Mouse (Mus musculus) forebrain, embryonic 10.5 days (tissue): ENCODE measurements around the gene Pde4b. TPM values are rescaled to one million over a fixed set of nuclear protein-coding genes. Genes with fewer than 3 reads are reported as not detected.
A peak's percentile ranks its signal among the peaks of the same experiment; 100 is the strongest.

Experiments
- DNase-seq: peaks from one replicate; pipeline ENCODE4 v3.0.0-alpha.2; 2017; ENCODE audit warnings: low spot score; ENCODE audit errors: extremely low spot score
- H3K27ac ChIP-seq: fragments of 300-500 bp; sonication (generic); 2 replicates; pipeline ENCODE4 v1.5.1; 2016; ENCODE audit warnings: mild to moderate bottlenecking
- H3K27me3 ChIP-seq: fragments of 300-500 bp; sonication (generic); 2 replicates; pipeline ENCODE4 v1.6.1; 2016; ENCODE audit warnings: mild to moderate bottlenecking; ENCODE audit not compliant: poor library complexity, severe bottlenecking
- H3K36me3 ChIP-seq: fragments of 300-500 bp; sonication (generic); replicated peaks from 2 replicates; pipeline ENCODE4 v1.6.1; 2016; ENCODE audit warnings: mild to moderate bottlenecking, moderate library complexity
- H3K4me1 ChIP-seq: fragments of 300-500 bp; sonication (generic); 2 replicates; pipeline ENCODE4 v1.6.1; 2016
- H3K4me3 ChIP-seq: fragments of 300-500 bp; sonication (generic); 2 replicates; pipeline ENCODE4 v1.5.1; 2016; ENCODE audit warnings: mild to moderate bottlenecking, moderate library complexity
- H3K9me3 ChIP-seq: fragments of 300-500 bp; sonication (generic); 2 replicates; pipeline ENCODE4 v1.6.1; 2016; ENCODE audit warnings: mild to moderate bottlenecking, moderate library complexity
- WGBS: fragments of 180-500 bp; shearing (Covaris S2); methylation state at CpG from one replicate; pipeline ENCODE4 v1.1.7; 2016; 5-methylcytosine and 5-hydroxymethylcytosine counted together
- polyA plus RNA-seq: library from polyadenylated mRNA; unstranded; fragments of >200 nt; fragmentation: Nextera tagmentation; extraction: Ambion mirVana; gene quantifications from 2 replicates; pipeline ENCODE4 v1.2.1, GENCODE M21; 2016

The Pde4b gene
- polyA plus RNA-seq, 1 experiment from 2014 or later, result 6.3 TPM

DNA sequence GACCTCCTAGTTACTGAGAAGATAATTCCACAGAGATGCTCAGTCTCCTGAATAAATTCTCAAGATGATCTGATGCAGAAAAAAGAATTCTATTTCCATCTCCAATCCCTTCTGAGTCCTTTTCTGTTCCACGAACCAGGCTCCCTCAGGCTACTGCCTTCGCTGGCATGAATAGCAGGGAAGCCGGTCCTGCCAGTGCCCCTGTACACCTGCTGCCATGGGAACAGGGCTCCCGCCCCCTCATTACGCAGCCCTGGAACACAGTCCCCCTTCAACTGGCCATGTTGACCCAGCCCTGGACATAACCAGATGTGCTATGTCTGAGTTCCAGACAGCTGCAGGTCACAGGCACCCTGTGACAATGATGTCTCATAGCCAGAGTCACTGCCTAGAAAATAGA lies 535.6 kb downstream of the Pde4b start:
- no peaks in the 10 kb centered on the region for H3K36me3 ChIP-seq
- WGBS, result 67% methylated on average over 5 of the region's 5 CpGs
- no peaks in the 10 kb centered on the region for H3K9me3 ChIP-seq
- no peak for DNase-seq
- no peaks in the 10 kb centered on the region for H3K27me3 ChIP-seq
- 0 out of 2 replicates have a peak, but pooled peaks cover 4% of the 10 kb centered on the region for H3K4me1 ChIP-seq
- H3K27ac ChIP-seq, result no peak overlapping the region
- no peak overlapping the region for H3K4me3 ChIP-seq

DNA sequence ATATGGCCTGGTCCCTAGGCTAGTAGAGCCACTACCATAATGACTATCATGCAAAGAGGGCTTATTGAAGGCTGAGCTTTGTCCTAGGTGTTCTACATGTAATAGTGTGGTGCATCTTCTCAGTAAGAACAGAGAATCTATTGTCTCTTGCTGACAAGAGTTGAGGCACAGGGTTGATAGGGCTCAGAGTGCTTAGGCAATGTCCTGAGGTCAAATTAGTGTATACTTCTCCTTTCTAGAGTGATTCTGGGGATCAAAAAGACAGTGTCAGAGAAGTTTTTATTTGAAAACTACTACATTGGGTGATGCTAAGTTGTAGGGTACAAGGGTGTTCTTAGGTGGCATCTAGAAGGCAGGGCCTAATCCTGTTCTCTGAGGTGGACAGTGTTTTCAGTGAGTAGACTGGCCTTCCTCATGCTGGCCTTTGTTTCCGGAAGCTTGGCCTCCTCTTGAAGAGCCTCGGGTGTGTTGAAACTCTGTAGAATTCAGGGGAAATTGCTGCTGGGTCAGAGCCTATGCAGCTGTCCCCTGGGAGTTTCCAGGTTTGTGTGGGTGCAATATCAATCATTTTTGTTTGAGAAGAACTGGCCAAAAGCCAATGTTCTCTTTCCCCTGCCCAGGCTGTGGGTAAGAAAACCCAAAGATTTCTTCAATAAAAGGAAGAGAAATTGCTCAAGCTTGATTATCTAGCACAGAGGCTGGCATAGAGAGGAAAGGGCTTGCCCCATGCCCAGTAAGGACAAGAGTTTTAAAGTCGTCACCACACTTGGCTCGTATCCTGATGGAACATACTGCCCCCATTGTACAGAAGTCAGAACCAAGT lies 536.7 kb downstream of the Pde4b start:
- peaks cover 11% of the 10 kb centered on the region for H3K4me1 ChIP-seq
- H3K27ac ChIP-seq, result no peak overlapping the region
- H3K4me3 ChIP-seq, result no peak overlapping the region
- H3K9me3 ChIP-seq, result no peaks in the 10 kb centered on the region
- WGBS, result 89% methylated on average over 4 of the region's 4 CpGs
- DNase-seq, result no peak
- no peaks in the 10 kb centered on the region for H3K36me3 ChIP-seq
- H3K27me3 ChIP-seq, result no peaks in the 10 kb centered on the region

DNA sequence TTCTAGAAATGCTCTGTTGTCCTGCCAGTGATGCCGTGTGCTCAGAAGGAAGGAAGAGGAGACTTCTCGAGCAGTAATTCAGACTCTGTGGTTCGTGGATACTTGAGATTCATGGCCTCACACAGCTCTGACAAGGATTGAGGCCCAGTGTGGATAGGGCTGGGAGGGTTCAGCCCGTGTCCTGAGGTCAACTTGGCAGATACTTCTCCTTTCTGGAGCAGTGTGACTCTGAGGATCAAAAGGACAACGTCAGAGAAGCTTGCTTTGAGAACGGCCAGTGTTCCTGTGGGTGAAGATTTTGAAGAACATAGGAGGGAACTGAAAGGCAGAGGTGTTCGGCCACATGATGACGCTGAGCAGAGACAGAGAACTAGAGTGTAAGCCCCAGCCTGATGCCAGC lies 537.6 kb downstream of the Pde4b start:
- Histone ChIP-seq H3K4me1 (peaks cover 11% of the 10 kb centered on the region), H3K36me3 (no peaks in the 10 kb centered on the region), H3K9me3 (no peaks in the 10 kb centered on the region), H3K27ac (no peak overlapping the region), H3K4me3 (no peak overlapping the region), H3K27me3 (no peaks in the 10 kb centered on the region)
- DNase-seq, result no peak
- 89% methylated on average over 8 of the region's 8 CpGs for WGBS

DNA sequence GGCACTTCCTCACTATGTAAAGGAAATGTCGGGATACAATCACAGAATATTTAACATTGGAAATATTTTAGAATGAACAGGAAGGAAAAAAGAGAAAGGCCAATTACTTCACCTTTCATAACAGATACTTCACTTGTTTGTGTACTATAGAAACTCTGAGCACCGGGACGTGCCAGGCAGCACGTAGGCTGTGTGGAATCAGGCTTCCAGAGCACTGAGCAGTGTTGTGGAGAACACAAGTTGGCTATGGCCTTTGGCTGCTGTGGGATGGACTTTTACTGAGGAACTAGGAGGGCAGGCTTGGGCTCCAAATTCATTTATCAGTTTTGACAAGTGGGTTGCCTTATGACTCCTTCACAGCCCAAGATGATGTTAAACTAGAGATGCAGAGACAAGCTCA lies 540.5 kb downstream of the Pde4b start:
- H3K9me3 ChIP-seq, result no peaks in the 10 kb centered on the region
- WGBS, result 91% methylated on average over 4 of the region's 4 CpGs
- H3K4me3 ChIP-seq, result no peak overlapping the region
- no peaks in the 10 kb centered on the region for H3K36me3 ChIP-seq
- no peak overlapping the region for H3K27ac ChIP-seq
- no peaks in the 10 kb centered on the region for H3K27me3 ChIP-seq
- H3K4me1 ChIP-seq, result peaks cover 18% of the 10 kb centered on the region
- DNase-seq, result no peak

DNA sequence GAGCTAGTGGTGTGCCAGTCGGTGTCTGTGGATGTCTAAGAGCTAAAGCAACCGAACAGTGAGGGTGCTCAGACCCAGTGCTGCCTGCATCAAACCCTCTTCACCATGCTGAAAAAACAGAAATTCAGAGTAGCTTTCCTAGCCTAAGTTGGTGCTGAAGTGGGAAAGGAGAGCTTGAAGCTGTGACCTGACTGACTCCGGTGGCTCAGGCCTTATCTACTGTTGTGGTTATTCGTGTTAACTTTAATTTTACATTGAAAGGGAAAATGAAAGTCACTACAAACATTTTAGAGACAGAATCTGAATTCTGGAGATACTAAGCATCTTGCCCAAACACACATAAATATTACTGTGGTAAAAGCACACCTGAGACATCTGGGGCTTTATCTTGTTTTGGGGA lies 542.3 kb downstream of the Pde4b start:
- no peaks in the 10 kb centered on the region for H3K36me3 ChIP-seq
- H3K4me3 ChIP-seq, result no peak overlapping the region
- H3K27me3 ChIP-seq, result no peaks in the 10 kb centered on the region
- 86% methylated on average over 4 of the region's 4 CpGs for WGBS
- no peaks in the 10 kb centered on the region for H3K9me3 ChIP-seq
- H3K27ac ChIP-seq, result no peak overlapping the region
- peaks cover 14% of the 10 kb centered on the region for H3K4me1 ChIP-seq
- no peak for DNase-seq

DNA sequence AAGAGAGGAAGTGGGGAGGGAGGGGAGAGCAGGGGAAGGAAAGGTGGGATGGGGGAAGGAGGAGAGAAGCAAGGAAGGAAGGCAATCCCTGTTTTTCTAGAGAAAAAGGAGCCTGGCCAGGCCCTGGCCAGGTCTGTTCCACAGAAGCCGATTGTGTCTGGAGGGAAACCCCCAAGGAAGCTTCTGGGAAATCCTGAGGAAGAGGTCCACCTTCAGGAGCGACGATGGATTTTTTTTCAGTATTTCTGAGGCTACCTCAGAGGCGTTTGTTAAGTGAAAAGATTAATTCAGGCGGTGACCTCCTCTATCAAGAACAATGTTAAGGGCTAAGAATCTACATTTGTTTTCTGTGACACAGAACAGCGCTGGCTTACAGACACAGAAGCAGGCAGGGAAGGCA lies 542.9 kb downstream of the Pde4b start:
- Histone ChIP-seq H3K4me1 (peaks cover 14% of the 10 kb centered on the region), H3K27me3 (no peaks in the 10 kb centered on the region)
- WGBS, result 60% methylated on average over 6 of the region's 6 CpGs

DNA sequence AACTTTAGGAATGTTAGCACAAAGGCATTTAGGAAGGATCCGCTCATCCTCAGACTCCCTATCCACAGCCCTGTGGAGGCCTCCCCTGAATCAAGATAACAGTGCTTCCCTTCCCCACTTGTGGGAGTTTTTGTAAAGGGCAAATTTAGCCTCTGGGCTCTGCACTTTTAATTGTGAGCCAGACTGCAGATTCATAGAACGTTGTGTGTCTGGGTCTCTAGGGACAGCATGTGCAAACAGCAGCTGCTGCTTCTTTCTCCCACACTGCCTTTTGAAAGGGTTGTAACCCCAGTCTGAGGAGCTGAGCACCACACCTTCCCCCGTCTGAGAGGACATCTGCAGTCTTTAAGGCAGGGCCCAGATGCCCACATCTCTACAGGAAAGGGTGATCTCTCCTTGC lies 544.3 kb downstream of the Pde4b start:
- Histone ChIP-seq H3K36me3 (no peaks in the 10 kb centered on the region), H3K4me3 (no peak overlapping the region), H3K9me3 (no peaks in the 10 kb centered on the region), H3K27ac (no peak overlapping the region), H3K27me3 (no peaks in the 10 kb centered on the region), H3K4me1 (peaks cover 14% of the 10 kb centered on the region)
- 75% methylated on average over 3 of the region's 3 CpGs for WGBS
- no peak for DNase-seq

More for the DNA sequence above, 542.9 kb downstream of the Pde4b start:
- Histone ChIP-seq H3K36me3 (no peaks in the 10 kb centered on the region), H3K4me3 (no peak overlapping the region), H3K9me3 (no peaks in the 10 kb centered on the region), H3K27ac (no peak overlapping the region)
- DNase-seq, result no peak

DNA sequence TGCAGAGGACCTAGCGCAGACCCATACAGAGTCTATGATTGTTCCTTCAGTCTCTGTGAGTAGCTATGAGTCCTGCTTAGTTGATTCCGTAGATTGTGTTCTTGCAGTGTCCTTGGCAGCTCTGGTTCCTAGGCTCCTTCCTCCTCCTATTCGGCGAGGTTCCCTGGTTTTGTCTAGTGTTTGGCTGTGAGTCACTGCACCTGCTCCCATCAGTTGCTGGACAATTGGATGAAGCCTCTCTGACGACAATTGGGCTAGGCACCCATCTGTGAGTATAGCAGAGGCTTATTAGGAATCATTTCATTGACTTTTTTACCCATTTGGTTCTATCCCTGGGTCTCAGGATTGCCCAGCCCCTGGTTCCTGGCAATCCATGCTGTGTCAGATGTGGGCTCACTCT lies 545.9 kb downstream of the Pde4b start:
- H3K36me3 ChIP-seq, result no peaks in the 10 kb centered on the region
- DNase-seq, result no peak
- 91% methylated on average over 5 of the region's 5 CpGs for WGBS

DNA sequence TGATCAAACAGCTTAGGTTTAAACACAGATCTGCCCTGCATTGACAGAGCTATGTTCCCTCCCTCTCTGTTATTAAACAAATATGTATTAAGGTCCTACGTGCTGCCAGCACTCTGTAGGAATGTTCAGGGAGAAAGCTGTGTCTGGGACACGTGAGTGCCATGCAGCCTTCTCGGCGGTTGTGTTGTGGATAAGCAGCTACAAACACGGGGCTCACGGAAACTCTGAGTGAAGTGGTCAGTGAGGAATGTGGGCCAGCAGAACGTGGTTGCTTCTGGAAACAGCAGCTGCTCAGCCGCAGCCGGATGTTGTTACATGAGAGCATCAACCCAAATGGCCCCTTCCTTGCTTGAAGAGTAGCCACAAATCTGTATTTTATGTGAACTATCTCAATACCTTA lies 547.9 kb downstream of the Pde4b start:
- Histone ChIP-seq H3K36me3 (no peaks in the 10 kb centered on the region), H3K4me3 (no peak overlapping the region), H3K27ac (0 out of 2 replicates have a peak overlapping the region, but pooled peaks have one; percentile 44), H3K27me3 (no peaks in the 10 kb centered on the region), H3K9me3 (no peaks in the 10 kb centered on the region), H3K4me1 (peaks cover 6% of the 10 kb centered on the region; the same call in 1 of the 2 replicates)
- no peak for DNase-seq
- WGBS, result 85% methylated on average over 9 of the region's 9 CpGs

More for the DNA sequence above, 545.9 kb downstream of the Pde4b start:
- Histone ChIP-seq H3K27ac (no peak overlapping the region), H3K4me3 (no peak overlapping the region), H3K9me3 (no peaks in the 10 kb centered on the region), H3K27me3 (no peaks in the 10 kb centered on the region), H3K4me1 (peaks cover 13% of the 10 kb centered on the region)

DNA sequence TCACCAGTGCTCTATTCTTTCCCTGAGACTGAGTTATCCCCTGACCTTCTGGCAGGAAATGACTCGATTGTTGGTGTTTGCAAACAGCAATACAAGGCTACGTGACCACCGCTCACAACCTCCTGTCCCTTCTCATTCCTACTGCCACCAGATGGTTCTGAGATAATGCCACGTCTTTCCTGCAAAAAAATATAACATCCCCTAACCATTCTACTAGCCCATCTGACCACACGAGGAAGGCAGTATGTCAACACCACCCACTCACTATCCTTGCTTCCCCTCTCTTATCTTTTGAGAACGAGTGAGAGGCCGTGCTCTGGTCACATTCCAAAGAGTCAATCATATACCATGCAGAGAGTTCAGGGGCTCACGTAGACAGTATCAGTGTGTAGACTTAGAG lies 548.6 kb downstream of the Pde4b start:
- no peaks in the 10 kb centered on the region for H3K27me3 ChIP-seq
- WGBS, result 86% methylated on average over 8 of the region's 8 CpGs
- no peaks in the 10 kb centered on the region for H3K36me3 ChIP-seq
- H3K4me1 ChIP-seq, result no peaks in the 10 kb centered on the region
- no peak overlapping the region for H3K4me3 ChIP-seq
- no peak overlapping the region for H3K27ac ChIP-seq
- no peak for DNase-seq
- H3K9me3 ChIP-seq, result no peaks in the 10 kb centered on the region

DNA sequence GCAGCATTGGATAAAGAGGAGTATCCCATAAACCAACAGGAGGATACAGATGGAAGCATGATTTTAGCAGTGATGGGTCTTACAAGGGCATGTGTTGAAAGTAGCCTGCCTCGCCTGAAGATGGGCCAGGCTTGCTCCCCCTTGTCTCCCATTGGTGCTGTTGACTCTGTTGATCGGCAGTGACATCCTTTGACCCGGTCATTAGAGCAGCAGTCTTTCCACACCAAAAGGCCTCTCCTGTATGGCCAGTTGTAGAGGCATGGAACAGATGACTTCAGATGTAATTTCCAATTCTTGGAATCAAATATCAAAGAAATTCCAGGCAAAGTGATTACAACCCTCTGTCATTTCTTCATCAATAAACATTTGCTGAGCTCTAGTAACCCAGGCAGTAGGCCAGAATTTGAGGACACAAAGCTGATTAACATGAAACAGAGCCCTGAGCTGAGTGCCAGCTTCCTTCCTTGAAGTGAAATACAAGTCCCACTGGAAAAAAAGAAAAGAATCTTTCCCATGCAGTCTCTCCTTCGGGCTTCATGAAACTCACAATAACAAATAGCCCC lies 550.1 kb downstream of the Pde4b start:
- 87% methylated on average over 4 of the region's 4 CpGs for WGBS
- DNase-seq, result no peak

DNA sequence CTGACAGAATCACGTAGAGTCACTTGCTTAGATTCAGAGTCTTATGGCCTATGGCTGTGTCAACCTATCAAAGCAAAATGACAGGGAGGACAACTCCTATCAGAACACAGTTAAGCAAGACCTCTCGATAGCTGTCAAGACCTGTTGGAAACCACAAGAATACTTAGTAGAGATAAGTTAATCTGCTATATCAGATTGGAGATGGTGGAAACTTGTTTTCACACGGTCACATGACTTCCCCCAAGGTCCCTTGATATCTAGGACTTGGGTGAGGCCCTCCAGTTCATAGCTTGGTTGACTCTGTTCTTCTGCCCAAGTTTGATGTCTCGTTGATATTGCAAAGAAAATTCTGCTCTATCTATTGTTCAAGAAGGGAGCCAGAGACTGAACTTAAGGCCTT lies 553.6 kb downstream of the Pde4b start:
- Histone ChIP-seq H3K4me3 (no peak overlapping the region), H3K27ac (no peak overlapping the region), H3K36me3 (no peaks in the 10 kb centered on the region), H3K9me3 (no peaks in the 10 kb centered on the region), H3K27me3 (no peaks in the 10 kb centered on the region), H3K4me1 (no peaks in the 10 kb centered on the region)
- WGBS, result 89% methylated on average over 4 of the region's 4 CpGs
- DNase-seq, result no peak

More for the DNA sequence above, 550.1 kb downstream of the Pde4b start:
- H3K27me3 ChIP-seq, result no peaks in the 10 kb centered on the region
- no peaks in the 10 kb centered on the region for H3K9me3 ChIP-seq
- no peaks in the 10 kb centered on the region for H3K4me1 ChIP-seq
- H3K36me3 ChIP-seq, result no peaks in the 10 kb centered on the region
- H3K4me3 ChIP-seq, result no peak overlapping the region
- no peak overlapping the region for H3K27ac ChIP-seq

DNA sequence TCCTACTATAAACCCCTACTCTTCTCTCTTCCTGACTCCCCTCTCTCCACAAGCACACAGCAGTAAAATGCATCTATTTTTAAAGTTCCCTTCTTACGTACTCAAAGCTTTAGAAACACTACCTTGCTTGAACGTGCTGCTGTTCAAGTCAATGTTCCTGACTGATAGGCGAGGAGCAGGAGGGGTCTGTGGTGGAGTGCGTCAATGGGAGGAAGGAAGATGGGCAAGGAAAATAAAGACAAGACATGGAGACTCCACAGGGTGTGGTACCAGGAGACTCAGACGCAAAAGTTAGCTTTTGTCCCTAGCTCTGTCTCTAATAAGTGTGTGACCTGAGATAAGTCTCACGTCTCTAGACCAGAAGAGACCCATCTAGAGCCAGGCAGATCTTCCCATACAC lies 556.7 kb downstream of the Pde4b start:
- no peak for DNase-seq
- no peaks in the 10 kb centered on the region for H3K27me3 ChIP-seq
- no peak overlapping the region for H3K27ac ChIP-seq
- H3K36me3 ChIP-seq, result no peaks in the 10 kb centered on the region
- H3K4me1 ChIP-seq, result no peaks in the 10 kb centered on the region
- no peak overlapping the region for H3K4me3 ChIP-seq
- H3K9me3 ChIP-seq, result no peaks in the 10 kb centered on the region
- WGBS, result 85% methylated on average over 6 of the region's 6 CpGs
